Mouse (Mus musculus) olfactory bulb, adult 2 months (tissue): ENCODE results near the gene Atp2a2. TPM values are rescaled to one million over a fixed set of nuclear protein-coding genes. Genes with fewer than 3 reads are reported as not detected.

Source experiments
- H3K27ac ChIP-seq: fragments of 200-500 bp; 2 replicates; pipeline ENCODE4 v1.5.1; 2012; ENCODE audit warnings: low read depth, low read length; ENCODE audit not compliant: insufficient read depth
- H3K4me1 ChIP-seq: fragments of 200-500 bp; 2 replicates; pipeline ENCODE4 v1.6.1; 2012; ENCODE audit warnings: low read length; ENCODE audit not compliant: control insufficient read depth, insufficient read depth
- H3K4me3 ChIP-seq: fragments of 200-500 bp; 2 replicates; pipeline ENCODE4 v1.5.1; 2012; ENCODE audit warnings: mild to moderate bottlenecking, low read depth, low read length, moderate library complexity; ENCODE audit not compliant: insufficient read depth
- CTCF ChIP-seq: fragments of 200-500 bp; IDR thresholded peaks from 2 replicates; pipeline ENCODE4 v1.5.1; 2012; ENCODE audit warnings: low read depth, mild to moderate bottlenecking, low read length, moderate library complexity; ENCODE audit not compliant: insufficient read depth
- POLR2A ChIP-seq: fragments of 200-500 bp; IDR thresholded peaks from 2 replicates; pipeline ENCODE4 v1.6.1; 2012; ENCODE audit warnings: mild to moderate bottlenecking, low read depth, low read length, moderate library complexity; ENCODE audit not compliant: insufficient read depth
- WGBS: fragments of 180-500 bp; shearing (Covaris S2); methylation state at CpG from one replicate; pipeline ENCODE4 v1.1.7; 2018; 5-methylcytosine and 5-hydroxymethylcytosine counted together
- polyA plus RNA-seq: library from polyadenylated mRNA; stranded (reverse); fragments of >200 nt; gene quantifications from 2 replicates; pipeline ENCODE4 v1.2.4, GENCODE M21; 2012; ENCODE audit warnings: low replicate concordance; ENCODE audit not compliant: missing spikeins, insufficient read depth, insufficient read length

The Atp2a2 gene
- polyA plus RNA-seq, 1 experiment = 352 TPM

DNA sequence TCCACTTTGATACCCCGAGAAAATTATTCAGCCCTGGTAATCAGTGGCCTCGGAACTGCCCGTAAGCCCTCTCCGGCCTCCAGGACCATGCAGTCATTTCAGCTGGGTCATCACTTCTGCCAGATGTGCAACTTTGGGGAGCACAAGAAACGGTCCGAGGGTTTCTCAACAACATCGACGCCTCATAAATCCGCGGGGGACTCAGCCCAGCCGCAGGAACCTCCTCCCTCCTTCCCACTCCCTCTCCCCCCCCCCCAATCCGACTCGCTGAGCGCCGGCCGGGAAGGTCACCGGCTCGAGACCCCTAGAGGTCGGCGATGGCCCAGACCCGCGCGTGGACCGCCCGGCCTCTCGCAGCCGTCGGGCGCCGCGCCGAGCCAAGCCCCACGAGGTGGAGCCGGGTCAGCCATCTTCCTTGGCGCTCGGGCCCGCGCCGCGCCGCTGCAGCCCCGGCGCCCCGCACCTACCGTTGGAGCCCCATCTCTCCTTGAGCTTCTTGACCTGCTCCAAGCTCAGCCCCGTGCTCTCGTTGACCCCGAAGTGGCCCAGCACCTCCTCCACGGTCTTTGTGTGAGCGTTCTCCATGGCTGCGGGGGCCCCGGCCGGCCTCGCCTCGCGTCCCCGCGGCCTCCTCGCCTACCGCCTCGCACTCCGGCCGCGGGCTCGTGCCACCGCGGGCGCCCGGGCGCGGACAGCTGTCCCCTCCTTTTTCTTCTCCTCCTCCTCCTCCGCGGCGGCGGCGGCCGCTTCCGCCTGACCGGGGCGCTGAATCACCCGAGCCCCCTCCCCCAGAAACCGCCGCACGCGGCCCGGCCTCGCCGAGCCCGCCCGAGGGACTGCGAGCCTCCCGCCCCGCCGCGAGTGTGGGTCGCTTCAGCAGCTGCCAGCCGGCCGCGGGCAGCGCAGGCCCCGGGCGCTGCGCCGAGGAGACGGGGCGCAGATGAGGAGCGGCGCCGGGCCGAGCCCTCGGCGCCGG is 636 bp downstream of the Atp2a2 start:
- under 1% methylated on average over 113 of the region's 113 CpGs for WGBS
- no peak for TF ChIP-seq POLR2A
- 0 out of 2 replicates have a peak, but pooled peaks have one; percentile 6 for TF ChIP-seq CTCF
- Histone ChIP-seq H3K4me1 (peaks cover 5% of the 10 kb centered on the region), H3K4me3 (peak overlapping the region; percentile 85), H3K27ac (peak overlapping the region; percentile 86)

DNA sequence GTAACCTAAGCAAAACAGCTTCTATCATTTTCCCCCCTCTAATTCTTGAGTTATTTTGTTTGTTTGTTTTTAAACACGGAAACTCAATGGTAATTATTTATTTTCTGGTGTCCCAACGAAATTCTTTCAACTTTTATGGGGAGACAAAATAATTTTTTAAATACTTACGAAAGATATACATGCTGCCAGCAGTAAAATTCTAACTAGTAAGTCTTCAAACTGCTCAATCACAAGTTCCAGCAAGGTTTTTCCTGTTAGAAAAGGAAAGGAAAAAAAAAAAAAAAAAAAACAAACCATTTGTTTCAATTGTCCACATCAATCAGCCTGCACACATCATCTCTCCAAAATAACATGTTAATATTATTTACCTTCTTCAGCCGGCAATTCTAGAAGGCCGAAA is 1.5 kb downstream of the Atp2a2 start:
- WGBS = 8% methylated on average over 5 of the region's 5 CpGs
- Histone ChIP-seq H3K4me1 (peaks cover 5% of the 10 kb centered on the region), H3K4me3 (no peak overlapping the region), H3K27ac (no peak overlapping the region)
- TF ChIP-seq POLR2A = no peak
- TF ChIP-seq CTCF = no peak

DNA sequence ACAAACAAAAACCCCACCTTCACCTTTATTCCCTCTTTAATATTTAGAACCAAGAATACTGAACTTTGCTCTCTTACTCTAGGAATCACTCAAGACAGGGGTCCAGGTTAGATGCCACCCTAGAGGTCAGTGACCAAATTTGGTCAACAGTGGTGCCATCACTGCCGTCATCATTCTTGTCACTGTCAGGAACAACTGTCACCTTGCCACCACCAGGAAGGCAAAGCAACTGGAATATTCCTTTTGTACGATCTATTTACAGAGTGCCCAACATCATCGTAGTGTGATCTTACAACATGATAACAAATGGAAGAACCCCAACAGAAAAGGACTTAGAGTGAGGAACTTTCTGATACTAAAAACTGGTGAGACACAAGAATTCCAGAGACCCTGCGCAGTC is 1.9 kb downstream of the Atp2a2 start:
- TF ChIP-seq POLR2A = no peak
- TF ChIP-seq CTCF = no peak
- WGBS = 16% methylated on average over 4 of the region's 4 CpGs
- peak overlapping the region; percentile 36 for H3K4me3 ChIP-seq
- no peak overlapping the region for H3K27ac ChIP-seq
- peaks cover 5% of the 10 kb centered on the region for H3K4me1 ChIP-seq

DNA sequence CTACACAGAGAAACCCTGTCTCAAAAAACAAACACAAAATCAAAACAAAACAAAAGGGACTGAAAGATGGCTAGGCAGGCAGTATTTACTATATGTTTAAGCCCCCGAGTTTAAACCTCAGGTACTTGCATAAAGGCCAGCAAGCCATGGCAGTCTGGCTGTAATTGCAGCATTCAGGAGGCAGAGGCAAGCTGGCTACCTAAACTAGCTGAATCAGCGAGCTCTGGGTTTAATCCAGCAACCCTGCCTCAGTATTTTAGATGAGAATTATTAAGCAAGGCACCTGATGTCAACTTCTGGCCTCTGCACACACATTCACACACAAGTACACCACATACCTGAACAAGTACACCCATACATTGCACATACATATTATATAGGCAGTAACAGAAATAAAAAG is 4.0 kb downstream of the Atp2a2 start:
- WGBS = 19% methylated on average over 2 of the region's 2 CpGs
- Histone ChIP-seq H3K4me3 (no peak overlapping the region), H3K4me1 (no peaks in the 10 kb centered on the region), H3K27ac (no peak overlapping the region)
- no peak for TF ChIP-seq POLR2A
- TF ChIP-seq CTCF = no peak

DNA sequence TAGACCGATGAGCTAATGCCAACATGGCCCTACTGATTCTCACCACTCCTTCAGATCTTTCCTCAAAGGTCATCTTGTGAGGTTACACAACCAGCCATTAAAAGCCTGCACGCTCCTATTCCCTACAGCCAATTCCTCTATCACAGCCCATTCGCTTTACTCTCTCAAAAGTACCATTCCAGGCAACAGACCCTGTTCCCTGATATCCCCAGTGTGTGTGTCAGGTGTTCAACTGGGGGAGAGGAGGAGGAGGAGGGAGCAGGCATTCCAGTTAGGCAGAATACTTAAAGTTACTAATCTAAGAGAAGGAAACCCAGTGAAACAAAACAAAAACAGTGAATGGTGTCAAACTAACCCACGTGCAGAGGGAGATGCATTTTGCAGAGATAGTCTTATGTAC is 5.0 kb downstream of the Atp2a2 start:
- Histone ChIP-seq H3K4me1 (no peaks in the 10 kb centered on the region), H3K4me3 (no peak overlapping the region), H3K27ac (no peak overlapping the region)
- WGBS = 60% methylated on average over 4 of the region's 4 CpGs
- TF ChIP-seq CTCF (no peak), POLR2A (no peak)

DNA sequence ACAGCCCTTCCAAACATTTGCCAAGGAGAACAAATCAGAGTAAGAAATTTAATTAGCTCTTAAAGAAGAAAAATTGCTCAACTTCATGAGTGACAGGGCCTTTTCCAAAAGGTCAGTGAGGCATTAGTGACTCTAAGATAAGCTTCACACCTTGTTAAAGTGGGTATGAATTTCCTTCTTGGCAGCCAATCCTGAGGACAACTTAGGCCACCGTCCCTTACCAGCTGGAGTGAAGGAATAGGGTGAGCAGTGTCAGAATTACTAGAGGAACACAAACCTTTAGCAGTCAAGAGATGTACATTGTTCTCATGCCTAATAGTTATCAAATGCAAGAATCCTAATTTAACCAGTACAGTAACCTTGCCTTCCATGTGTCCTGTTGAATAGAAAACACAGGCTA is 7.6 kb downstream of the Atp2a2 start:
- Histone ChIP-seq H3K27ac (no peak overlapping the region), H3K4me3 (no peak overlapping the region), H3K4me1 (no peaks in the 10 kb centered on the region)
- TF ChIP-seq CTCF (no peak), POLR2A (no peak)
- WGBS = 30% methylated on average over 1 of the region's 1 CpGs

DNA sequence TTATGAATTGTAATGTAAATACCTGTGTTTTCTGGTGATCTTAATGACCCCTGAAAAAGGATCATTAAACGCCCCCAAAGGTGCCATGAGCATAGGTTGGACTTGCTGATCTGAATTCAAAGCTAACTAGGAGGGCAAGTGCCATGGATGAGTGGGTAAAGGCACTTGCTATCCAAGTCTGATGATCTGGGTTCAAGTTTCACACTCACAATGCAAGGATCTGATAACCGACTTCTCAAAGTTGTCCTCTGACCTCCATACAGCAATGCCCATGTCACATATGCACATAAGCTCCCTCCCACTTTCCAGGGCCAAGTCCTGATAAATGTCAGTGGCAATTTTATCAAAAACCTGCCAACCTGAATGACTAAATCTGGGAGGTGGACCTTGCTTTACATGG is 9.0 kb downstream of the Atp2a2 start:
- H3K4me1 ChIP-seq = no peaks in the 10 kb centered on the region
- no peak overlapping the region for H3K4me3 ChIP-seq
- no peak overlapping the region for H3K27ac ChIP-seq
- whole genome bisulfite sequencing = 75% methylated on average over 2 of the region's 2 CpGs
- no peak for TF ChIP-seq POLR2A
- TF ChIP-seq CTCF = no peak

DNA sequence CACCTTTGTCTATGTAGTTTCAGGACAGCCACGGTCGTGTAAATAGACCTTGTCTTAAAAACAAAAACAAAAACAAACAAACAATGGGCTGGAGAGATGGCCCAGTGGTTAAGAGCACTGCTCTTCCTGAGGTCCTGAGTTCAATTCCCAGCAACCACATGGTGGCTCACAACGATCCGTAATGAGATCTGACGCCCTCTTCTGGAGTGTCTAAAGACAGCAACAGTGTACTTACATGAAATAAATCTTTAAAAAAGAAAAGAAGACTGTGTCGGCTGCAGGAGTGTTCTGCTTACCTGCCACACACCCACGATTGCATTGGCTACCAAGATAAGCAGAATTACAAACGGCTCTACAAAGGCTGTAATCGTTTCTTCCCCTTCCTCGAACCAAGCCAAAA is 10.6 kb downstream of the Atp2a2 start:
- WGBS = 79% methylated on average over 10 of the region's 10 CpGs
- Histone ChIP-seq H3K4me1 (no peaks in the 10 kb centered on the region), H3K4me3 (no peak overlapping the region), H3K27ac (no peak overlapping the region)
- TF ChIP-seq POLR2A (no peak), CTCF (no peak)

DNA sequence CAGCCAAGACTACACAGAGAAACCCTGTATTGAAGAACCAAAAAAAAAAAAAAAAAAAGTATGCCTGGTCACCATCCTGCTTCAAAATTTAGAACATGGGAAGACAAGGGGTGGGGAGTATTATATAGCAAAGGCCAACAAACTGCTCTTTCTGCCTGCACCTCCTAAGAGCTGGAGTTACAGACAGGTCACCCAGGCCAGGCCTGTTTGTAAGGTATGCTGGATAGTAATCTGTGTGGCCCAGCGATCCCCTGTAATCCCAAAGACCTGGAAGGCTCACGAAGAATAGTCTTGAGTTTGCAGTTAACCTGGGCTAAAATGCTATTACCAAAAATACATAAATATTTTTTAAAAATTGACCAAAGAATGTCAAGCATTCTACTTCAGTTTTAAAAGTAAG is 11.9 kb downstream of the Atp2a2 start:
- Histone ChIP-seq H3K4me1 (no peaks in the 10 kb centered on the region), H3K4me3 (no peak overlapping the region), H3K27ac (no peak overlapping the region)
- 100% methylated on average over 2 of the region's 2 CpGs for WGBS
- TF ChIP-seq POLR2A (no peak), CTCF (no peak)
